Mouse (Mus musculus): ENCODE data around the gene A2ml1. TPM values are rescaled to one million over a fixed set of nuclear protein-coding genes. Genes with fewer than 3 reads are reported as not detected.
A peak's percentile ranks its signal among the peaks of the same experiment; 100 is the strongest.
"Not testable (repeated sequence)": the region's sequence is repeated elsewhere in the genome, so short reads cannot be mapped to it uniquely, and the experiment has no call there.

A2ml1 gene
- total RNA-seq (2021) = 10 to 100 TPM; 14.7 to 15.6 TPM

- intact Hi-C loops (cut with DNase I) = no loop called here
- DNase-seq (ENCODE audit: low spot score in 2 of 2) = no peak
Measured at GRCm38 (mm10) chr6:128581508-128581907, at the start of gene A2ml1. TSS of gene A2ml1 (minus strand) at chr6:128581608.

- peak; percentile 57 to 71 for DNase-seq (ENCODE audit: low spot score in 2 of 2)
- intact Hi-C loops (cut with DNase I) = loop anchor here (2.0 to 10.0 kb wide), 2 partner anchors 25 to 155 kb away; no protein-coding TSS in a partner anchor
Measured at GRCm38 (mm10) chr6:128629771-128630739, 48.6 kb upstream of the A2ml1 start.

GRCm38 (mm10) chr6:128625246-128625645, 43.8 kb upstream of the A2ml1 start:
- not testable (repeated sequence) for DNase-seq (ENCODE audit: low spot score in 2 of 2)
- intact Hi-C loops (cut with DNase I) = loop anchor here (10.0 kb wide), 1 partner anchor 150 kb away; no protein-coding TSS in a partner anchor

- DNase-seq (ENCODE audit: low spot score in 2 of 2) = peak in 1 of 2 experiments; percentile 81
- intact Hi-C loops (cut with DNase I) = loop anchor here (10.0 kb wide), 1 partner anchor 150 kb away; no protein-coding TSS in a partner anchor
Measured at GRCm38 (mm10) chr6:128624425-128624824, 43.0 kb upstream of the A2ml1 start.

- DNase-seq (ENCODE audit: low spot score in 2 of 2) = not testable (repeated sequence)
- intact Hi-C loops (cut with DNase I) = loop anchor here (10.0 kb wide), 1 partner anchor 149 kb away; no protein-coding TSS in a partner anchor
Measured at GRCm38 (mm10) chr6:128623433-128623832, 42.0 kb upstream of the A2ml1 start, which contains the start of gene Klrb1a. TSS of gene Klrb1a (minus strand) at chr6:128623533.

GRCm38 (mm10) chr6:128622733-128623132, 41.3 kb upstream of the A2ml1 start:
- DNase-seq (ENCODE audit: low spot score in 2 of 2) = peak in 1 of 2 experiments; percentile 32
- intact Hi-C loops (cut with DNase I) = loop anchor here (10.0 kb wide), 1 partner anchor 148 kb away; no protein-coding TSS in a partner anchor

GRCm38 (mm10) chr6:128606350-128606749, 24.9 kb upstream of the A2ml1 start:
- DNase-seq (ENCODE audit: low spot score in 2 of 2) = no peak
- intact Hi-C loops (cut with DNase I) = no loop called here

- intact Hi-C loops (cut with DNase I) = loop anchor here (2.0 kb wide), 2 partner anchors 26 to 148 kb away; no protein-coding TSS in a partner anchor
- peak in 1 of 2 experiments; percentile 55 for DNase-seq (ENCODE audit: low spot score in 2 of 2)
Measured at GRCm38 (mm10) chr6:128604512-128604911, 23.1 kb upstream of the A2ml1 start.

- DNase-seq (ENCODE audit: low spot score in 2 of 2) = peak in 1 of 2 experiments; percentile 21
- intact Hi-C loops (cut with DNase I) = no loop called here
Measured at GRCm38 (mm10) chr6:128602463-128603201, 21.2 kb upstream of the A2ml1 start.

GRCm38 (mm10) chr6:128602026-128602425, 20.6 kb upstream of the A2ml1 start:
- intact Hi-C loops (cut with DNase I) = no loop called here
- DNase-seq (ENCODE audit: low spot score in 2 of 2) = no peak

GRCm38 (mm10) chr6:128599555-128599954, 18.1 kb upstream of the A2ml1 start:
- DNase-seq (ENCODE audit: low spot score in 2 of 2) = no peak
- intact Hi-C loops (cut with DNase I) = no loop called here

GRCm38 (mm10) chr6:128598256-128599047, 17.0 kb upstream of the A2ml1 start:
- DNase-seq (ENCODE audit: low spot score in 2 of 2) = no peak
- intact Hi-C loops (cut with DNase I) = no loop called here

- peak; percentile 60 to 68 for DNase-seq (ENCODE audit: low spot score in 2 of 2)
Measured at GRCm38 (mm10) chr6:128597121-128597522, 15.7 kb upstream of the A2ml1 start.

GRCm38 (mm10) chr6:128594651-128595050, 13.2 kb upstream of the A2ml1 start:
- intact Hi-C loops (cut with DNase I) = no loop called here
- no peak for DNase-seq (ENCODE audit: low spot score in 2 of 2)

More at GRCm38 (mm10) chr6:128597121-128597522, 15.7 kb upstream of the A2ml1 start:
- intact Hi-C loops (cut with DNase I) = no loop called here

GRCm38 (mm10) chr6:128589426-128589825, 8.0 kb upstream of the A2ml1 start:
- DNase-seq (ENCODE audit: low spot score in 2 of 2) = no peak
- intact Hi-C loops (cut with DNase I) = no loop called here

- no peak for DNase-seq (ENCODE audit: low spot score in 2 of 2)
- intact Hi-C loops (cut with DNase I) = no loop called here
Measured at GRCm38 (mm10) chr6:128587619-128588018, 6.2 kb upstream of the A2ml1 start.

GRCm38 (mm10) chr6:128585642-128586245, 4.3 kb upstream of the A2ml1 start:
- intact Hi-C loops (cut with DNase I) = no loop called here
- no peak for DNase-seq (ENCODE audit: low spot score in 2 of 2)

- DNase-seq (ENCODE audit: low spot score in 2 of 2) = no peak
- intact Hi-C loops (cut with DNase I) = no loop called here
Measured at GRCm38 (mm10) chr6:128584070-128584660, 2.8 kb upstream of the A2ml1 start.

Data from left cerebral cortex, postnatal 25 days (tissue).